Mouse (Mus musculus) MEL (cell line): ENCODE results near the gene Cfap299. TPM values are rescaled to one million over a fixed set of nuclear protein-coding genes. Genes with fewer than 3 reads are reported as not detected.

ENCODE experiments used
- DNase-seq: peaks from one replicate; pipeline ENCODE4 v3.0.0; 2011; ENCODE audit warnings: low read depth, low spot score
- H3K27ac ChIP-seq: 2 replicates; pipeline ENCODE4 v1.5.1; 2012; ENCODE audit warnings: low read depth, mild to moderate bottlenecking, control low read depth, low read length, moderate library complexity; ENCODE audit not compliant: control insufficient read depth
- H3K27me3 ChIP-seq, 2 experiments: fragments of 150-350 bp in 1 of 2; sonication (generic) in 1 of 2; 2 replicates each; pipeline ENCODE4 v1.6.1; 2012; ENCODE audit warnings: low read length in 2 of 2, mild to moderate bottlenecking in 2 of 2, improper control_type of control experiment in 1 of 2, moderate library complexity in 1 of 2; ENCODE audit not compliant: insufficient read depth in 2 of 2, control insufficient read depth in 1 of 2
- H3K36me3 ChIP-seq, 2 experiments: 2 replicates each; pipeline ENCODE4 v1.6.1; 2012 to 2014; ENCODE audit warnings: low read length in 2 of 2, improper control_type of control experiment in 1 of 2, inconsistent platforms in 1 of 2, mild to moderate bottlenecking in 1 of 2; ENCODE audit not compliant: insufficient read depth in 2 of 2, control insufficient read depth in 1 of 2
- H3K4me1 ChIP-seq, 2 experiments: fragments of 150-350 bp in 1 of 2; sonication (generic) in 1 of 2; 2 replicates each; pipeline ENCODE4 v1.6.1; 2012; ENCODE audit warnings: low read length in 2 of 2, improper control_type of control experiment in 1 of 2, mild to moderate bottlenecking in 1 of 2; ENCODE audit not compliant: insufficient read depth in 2 of 2, control insufficient read depth in 1 of 2
- H3K4me3 ChIP-seq, 2 experiments: fragments of 150-350 bp in 1 of 2; sonication (generic) in 1 of 2; 2 replicates each; pipeline ENCODE4 v1.5.1; 2012; ENCODE audit warnings: low read depth in 2 of 2, low read length in 2 of 2, mild to moderate bottlenecking in 2 of 2, moderate library complexity in 2 of 2, control low read depth in 1 of 2, improper control_type of control experiment in 1 of 2; ENCODE audit not compliant: control insufficient read depth in 1 of 2, insufficient read depth in 1 of 2
- H3K79me2 ChIP-seq: 2 replicates; pipeline ENCODE4 v1.6.1; 2012; ENCODE audit warnings: mild to moderate bottlenecking, low read length, moderate library complexity; ENCODE audit not compliant: control insufficient read depth, poor library complexity, insufficient read depth
- H3K9ac ChIP-seq: 2 replicates; pipeline ENCODE4 v1.6.1; 2012; ENCODE audit warnings: low read depth, mild to moderate bottlenecking, control low read depth, low read length, moderate library complexity; ENCODE audit not compliant: control insufficient read depth, poor library complexity, severe bottlenecking
- H3K9me3 ChIP-seq: fragments of 150-350 bp; sonication (generic); replicated peaks from 2 replicates; pipeline ENCODE4 v1.6.1; 2012; ENCODE audit warnings: mild to moderate bottlenecking, low read length, improper control_type of control experiment, moderate library complexity; ENCODE audit not compliant: insufficient read depth
- CHD2 ChIP-seq: IDR thresholded peaks from 2 replicates; pipeline ENCODE4 v1.6.1; 2011; ENCODE audit warnings: low read length, improper control_type of control experiment
- CTCF ChIP-seq, 3 experiments: IDR thresholded peaks in 2 of 3; conservative IDR thresholded peaks in 1 of 3; 2 replicates each; pipeline ENCODE4 v1.5.1; 2011 to 2012; ENCODE audit warnings: low read length in 3 of 3, low read depth in 2 of 3, mild to moderate bottlenecking in 2 of 3, improper control_type of control experiment in 1 of 3, inconsistent platforms in 1 of 3, mixed read lengths in 1 of 3, moderate library complexity in 1 of 3; ENCODE audit not compliant: control insufficient read depth in 1 of 3, insufficient read depth in 1 of 3, poor library complexity in 1 of 3, severe bottlenecking in 1 of 3
- E2F4 ChIP-seq: IDR thresholded peaks from 2 replicates; pipeline ENCODE4 v1.6.1; 2011; ENCODE audit warnings: low read depth, low read length, improper control_type of control experiment, borderline replicate concordance
- ELF1 ChIP-seq: IDR thresholded peaks from 2 replicates; pipeline ENCODE4 v1.6.1; 2014; ENCODE audit warnings: low read depth, mild to moderate bottlenecking, inconsistent platforms, low read length, improper control_type of control experiment, moderate library complexity
- ETS1 ChIP-seq: IDR thresholded peaks from 2 replicates; pipeline ENCODE4 v1.6.1; 2012; ENCODE audit warnings: low read depth, mild to moderate bottlenecking, inconsistent platforms, low read length, improper control_type of control experiment, moderate library complexity
- HCFC1 ChIP-seq: IDR thresholded peaks from 2 replicates; pipeline ENCODE4 v1.6.1; 2012; ENCODE audit warnings: low read depth, mild to moderate bottlenecking, inconsistent platforms, low read length, improper control_type of control experiment, moderate library complexity
- JUND ChIP-seq: IDR thresholded peaks from 2 replicates; pipeline ENCODE4 v1.6.1; 2011; ENCODE audit warnings: low read depth, mild to moderate bottlenecking, improper control_type of control experiment, low read length
- KAT2A ChIP-seq: conservative IDR thresholded peaks from 2 replicates; pipeline ENCODE4 v1.6.1; 2012; ENCODE audit warnings: low read depth, low read length, improper control_type of control experiment, inconsistent platforms
- MAFK ChIP-seq: IDR thresholded peaks from 2 replicates; pipeline ENCODE4 v1.6.1; 2011; ENCODE audit warnings: low read depth, mild to moderate bottlenecking, low read length, improper control_type of control experiment, borderline replicate concordance
- MXI1 ChIP-seq: IDR thresholded peaks from 2 replicates; pipeline ENCODE4 v1.6.1; 2011; ENCODE audit warnings: mild to moderate bottlenecking, low read depth, low read length, improper control_type of control experiment
- MYB ChIP-seq: IDR thresholded peaks from 2 replicates; pipeline ENCODE4 v1.6.1; 2011; ENCODE audit warnings: mild to moderate bottlenecking, low read depth, low read length, improper control_type of control experiment
- NELFE ChIP-seq: IDR thresholded peaks from 2 replicates; pipeline ENCODE4 v1.6.1; 2011; ENCODE audit warnings: low read depth, low read length, improper control_type of control experiment
- POLR2A ChIP-seq, 2 experiments: IDR thresholded peaks; 2 replicates each; pipeline ENCODE4 v1.6.1; 2011 to 2012; ENCODE audit warnings: low read length in 2 of 2, mild to moderate bottlenecking in 2 of 2, control low read depth in 1 of 2, improper control_type of control experiment in 1 of 2, low read depth in 1 of 2, moderate library complexity in 1 of 2; ENCODE audit not compliant: control insufficient read depth in 1 of 2, insufficient read depth in 1 of 2, poor library complexity in 1 of 2
- POLR2AphosphoS2 ChIP-seq: IDR thresholded peaks from 2 replicates; pipeline ENCODE4 v1.6.1; 2011; ENCODE audit warnings: low read length, improper control_type of control experiment
- POLR2AphosphoS5 ChIP-seq: IDR thresholded peaks from 2 replicates; pipeline ENCODE4 v1.6.1; 2012; ENCODE audit warnings: low read depth, borderline replicate concordance, mild to moderate bottlenecking, inconsistent platforms, low read length, moderate library complexity, mixed read lengths
- RAD21 ChIP-seq: IDR thresholded peaks from 2 replicates; pipeline ENCODE4 v1.6.1; 2011; ENCODE audit warnings: mild to moderate bottlenecking, low read depth, low read length, improper control_type of control experiment
- RCOR1 ChIP-seq: IDR thresholded peaks from 2 replicates; pipeline ENCODE4 v1.6.1; 2012; ENCODE audit warnings: low read depth, mild to moderate bottlenecking, inconsistent platforms, low read length, improper control_type of control experiment
- SMC3 ChIP-seq: IDR thresholded peaks from 2 replicates; pipeline ENCODE4 v1.6.1; 2011; ENCODE audit warnings: low read depth, low read length, improper control_type of control experiment
- TBP ChIP-seq: IDR thresholded peaks from 2 replicates; pipeline ENCODE4 v1.8.0; 2011; ENCODE audit warnings: low read depth, low read length, improper control_type of control experiment
- TCF12 ChIP-seq: IDR thresholded peaks from 2 replicates; pipeline ENCODE4 v1.6.1; 2014; ENCODE audit warnings: low read depth, mild to moderate bottlenecking, inconsistent platforms, low read length, improper control_type of control experiment, moderate library complexity
- USF2 ChIP-seq, 2 experiments: IDR thresholded peaks; 2 replicates each; pipeline ENCODE4 v1.6.1; 2011 to 2012; ENCODE audit warnings: improper control_type of control experiment in 2 of 2, low read length in 2 of 2, borderline replicate concordance in 1 of 2, inconsistent platforms in 1 of 2, low read depth in 1 of 2, mild to moderate bottlenecking in 1 of 2; ENCODE audit not compliant: insufficient read depth in 1 of 2
- ZMIZ1 ChIP-seq: IDR thresholded peaks from 2 replicates; pipeline ENCODE4 v1.6.1; 2012; ENCODE audit warnings: low read depth, mild to moderate bottlenecking, inconsistent platforms, low read length, improper control_type of control experiment, moderate library complexity
- ZNF384 ChIP-seq: IDR thresholded peaks from 2 replicates; pipeline ENCODE4 v1.6.1; 2012; ENCODE audit warnings: low read depth, mild to moderate bottlenecking, inconsistent platforms, low read length, improper control_type of control experiment
- polyA plus RNA-seq, 2 experiments: library from polyadenylated mRNA; stranded (reverse) in 1 of 2; unstranded in 1 of 2; fragments of >175 nt in 1 of 2; fragments of >200 nt in 1 of 2; gene quantifications; 2 replicates each; pipeline versions ENCODE4 v1.2.1 to v1.2.4; 2012; ENCODE audit warnings: low replicate concordance in 2 of 2, low read depth in 1 of 2; ENCODE audit not compliant: insufficient read length in 2 of 2, insufficient read depth in 1 of 2, missing spikeins in 1 of 2
- total RNA-seq: library from RNA; depleted of rRNA; stranded (reverse); fragments of 300-350 nt; gene quantifications from 2 replicates; pipeline ENCODE4 v1.2.3, GENCODE M21; 2012

The Cfap299 gene
- total and polyA plus RNA-seq, 3 experiments: not detected

- TF ChIP-seq POLR2A (IDR thresholded peaks at IDR 0.05; ENCODE audit: control insufficient read depth in 1 of 2, insufficient read depth in 1 of 2, low read depth in 1 of 2, low read length in 2 of 2, poor library complexity in 1 of 2) (no peak), ETS1 (no peak), RCOR1 (no peak)
Observed at GRCm38 (mm10) chr5:98477261-98477660, 148.2 kb downstream of the Cfap299 start (continued).

GRCm38 (mm10) chr5:98483507-98483906 is 154.4 kb downstream of the Cfap299 start:
- TF ChIP-seq ZMIZ1 (no peak), POLR2AphosphoS2 (no peak), POLR2AphosphoS5 (no peak), JUND (no peak), SMC3 (no peak), RAD21 (no peak), NELFE (no peak), CHD2 (no peak), MXI1 (no peak), HCFC1 (no peak), ZNF384 (no peak), USF2 (IDR thresholded peaks at IDR 0.05; ENCODE audit: borderline replicate concordance in 1 of 2, insufficient read depth in 1 of 2, low read depth in 1 of 2, low read length in 2 of 2) (no peak), TCF12 (no peak), POLR2A (IDR thresholded peaks at IDR 0.05; ENCODE audit: control insufficient read depth in 1 of 2, insufficient read depth in 1 of 2, low read depth in 1 of 2, low read length in 2 of 2, poor library complexity in 1 of 2) (no peak), KAT2A (no peak), CTCF (IDR thresholded peaks at IDR 0.05 in 2 of 3, conservative IDR thresholded peaks at IDR 0.05 in 1 of 3; ENCODE audit: control insufficient read depth in 1 of 3, insufficient read depth in 1 of 3, low read depth in 2 of 3, low read length in 3 of 3, poor library complexity in 1 of 3, severe bottlenecking in 1 of 3) (no peak), ELF1 (no peak)
- DNase-seq: no peak
- Histone ChIP-seq H3K4me1 (no peaks in the 10 kb centered on the region), H3K27ac (no peak overlapping the region), H3K36me3 (no peaks in the 10 kb centered on the region), H3K9me3 (no peaks in the 10 kb centered on the region), H3K4me3 (no peak overlapping the region), H3K9ac (no peak overlapping the region), H3K79me2 (no peaks in the 10 kb centered on the region), H3K27me3 (no peaks in the 10 kb centered on the region)

DNA sequence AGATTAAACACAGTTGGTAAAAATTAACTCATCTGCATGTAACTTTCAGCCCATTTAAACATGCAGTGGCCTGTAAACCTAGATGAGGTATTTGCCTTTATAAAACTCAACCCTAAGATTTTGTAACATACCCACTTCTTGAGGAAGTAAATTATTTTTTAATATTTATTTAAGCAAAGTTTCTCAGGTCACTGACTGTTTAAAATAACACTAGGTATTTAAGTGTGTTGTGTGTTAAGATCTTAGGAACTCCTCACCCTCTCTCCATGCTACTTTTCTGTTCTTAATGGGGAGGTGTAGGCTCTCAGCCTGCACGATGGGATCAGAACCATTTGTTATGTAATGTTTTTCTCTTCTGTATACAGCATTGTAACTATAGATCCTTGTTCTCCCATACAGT is 156.1 kb downstream of the Cfap299 start:
- Histone ChIP-seq H3K36me3 (no peaks in the 10 kb centered on the region), H3K4me1 (no peaks in the 10 kb centered on the region), H3K4me3 (no peak overlapping the region), H3K9me3 (no peaks in the 10 kb centered on the region), H3K27ac (no peak overlapping the region), H3K27me3 (no peaks in the 10 kb centered on the region), H3K79me2 (no peaks in the 10 kb centered on the region), H3K9ac (no peak overlapping the region)
- DNase-seq: no peak
- no peak for TF ChIP-seq E2F4
- no peak for TF ChIP-seq MAFK
- no peak for TF ChIP-seq TBP
- TF ChIP-seq MYB: no peak
- no peak for TF ChIP-seq TCF12
- TF ChIP-seq SMC3: no peak
- TF ChIP-seq USF2 (IDR thresholded peaks at IDR 0.05; ENCODE audit: borderline replicate concordance in 1 of 2, insufficient read depth in 1 of 2, low read depth in 1 of 2, low read length in 2 of 2): no peak
- no peak for TF ChIP-seq RCOR1
- no peak for TF ChIP-seq HCFC1
